ENCODE assay signal across 8 mouse cellular contexts in genomic region chr3:121369517-121369916, GRCm38 (mm10). TPM values are rescaled to one million over a fixed set of nuclear protein-coding genes. Genes with fewer than 3 reads are reported as not detected.
DNase-seq lines count a peak whose midpoint lies in the region; ATAC-seq and TF ChIP-seq lines count a peak whose summit lies in the region.

No protein-coding gene starts in this region.

- ATAC-seq in lung, embryonic 16.5 days (ENCODE audit: low read depth) = peak; percentile 55; the same call in 1 of the 2 replicates
- peak; percentile 34; the same call in 1 of the 2 replicates for ATAC-seq in heart, embryonic 16.5 days (replicated peaks; ENCODE audit: extremely low read depth, insufficient read depth, low FRiP score)
- no peak for ATAC-seq in stomach, postnatal 0 days (ENCODE audit: low FRiP score, low TSS enrichment)

- no peak for DNase-seq in lung, adult 2 months
- peak; percentile 41 to 61 for DNase-seq in lung, postnatal 4 days
- peak; percentile 37 to 62 for DNase-seq in thymus, postnatal 36 days
- DNase-seq in left cerebral cortex, postnatal 14 days (ENCODE audit: low spot score in 2 of 2) = no peak
- no peak for DNase-seq in retina, embryonic 14.5 days (ENCODE audit: low spot score)
- DNase-seq in stomach, postnatal 0 days (ENCODE audit: low spot score) = no peak

- TF ChIP-seq POLR2A in lung, adult 2 months (IDR thresholded peaks at IDR 0.05; ENCODE audit: borderline replicate concordance, extremely low read depth, low read depth, low read length) = no peak

- no peaks in the 10 kb centered on the region for H3K9me3 ChIP-seq in lung, embryonic 16.5 days (ENCODE audit: control insufficient read depth, low read length)
- no peaks in the 10 kb centered on the region for H3K9me3 ChIP-seq in heart, embryonic 16.5 days (replicated peaks; ENCODE audit: control insufficient read depth, low read length)
- H3K9me3 ChIP-seq in stomach, postnatal 0 days (ENCODE audit: control insufficient read depth, low read length) = no peaks in the 10 kb centered on the region

- H3K4me2 ChIP-seq in lung, embryonic 16.5 days (ENCODE audit: low read depth, low read length) = no peak overlapping the region
- no peak overlapping the region for H3K4me2 ChIP-seq in heart, embryonic 16.5 days (ENCODE audit: low read depth, low read length)
- no peak overlapping the region for H3K4me2 ChIP-seq in stomach, postnatal 0 days (replicated peaks; ENCODE audit: low read depth)

- 70% methylated on average over 6 of the region's 6 CpGs for WGBS in lung, embryonic 16.5 days
- 51% methylated on average over 6 of the region's 6 CpGs for WGBS in lung, adult 2 months
- WGBS in heart, embryonic 16.5 days = 55% methylated on average over 6 of the region's 6 CpGs
- WGBS in stomach, postnatal 0 days = 69% methylated on average over 6 of the region's 6 CpGs

- TF ChIP-seq EP300 in stomach, postnatal 0 days (optimal IDR thresholded peaks at IDR 0.05) = no peak

- no peaks in the 10 kb centered on the region for H3K36me3 ChIP-seq in lung, embryonic 16.5 days (ENCODE audit: control insufficient read depth, insufficient read depth, low read length)
- no peaks in the 10 kb centered on the region for H3K36me3 ChIP-seq in heart, embryonic 16.5 days (ENCODE audit: control insufficient read depth, insufficient read depth)
- no peaks in the 10 kb centered on the region for H3K36me3 ChIP-seq in stomach, postnatal 0 days (ENCODE audit: control insufficient read depth, insufficient read depth, low read length)

- no peaks in the 10 kb centered on the region; the same call in 1 of the 2 replicates for H3K4me1 ChIP-seq in lung, embryonic 16.5 days (replicated peaks; ENCODE audit: control insufficient read depth, insufficient read depth, low read length)
- H3K4me1 ChIP-seq in lung, adult 2 months (ENCODE audit: control insufficient read depth, insufficient read depth, low read length) = 0 out of 2 replicates have a peak, but pooled peaks cover under 1% of the 10 kb centered on the region
- peaks cover 10% of the 10 kb centered on the region for H3K4me1 ChIP-seq in heart, embryonic 16.5 days (ENCODE audit: control insufficient read depth, insufficient read depth, low read length)
- 0 out of 2 replicates have a peak, but pooled peaks cover 3% of the 10 kb centered on the region for H3K4me1 ChIP-seq in stomach, postnatal 0 days (replicated peaks; ENCODE audit: control insufficient read depth, insufficient read depth)

- H3K27me3 ChIP-seq in lung, embryonic 16.5 days (ENCODE audit: control insufficient read depth, insufficient read depth, low read depth, low read length) = no peaks in the 10 kb centered on the region
- H3K27me3 ChIP-seq in heart, embryonic 16.5 days (ENCODE audit: control insufficient read depth, insufficient read depth, low read length) = no peaks in the 10 kb centered on the region
- H3K27me3 ChIP-seq in stomach, postnatal 0 days (ENCODE audit: control insufficient read depth, insufficient read depth, low read length) = no peaks in the 10 kb centered on the region

- intact Hi-C loops in left cerebral cortex, postnatal 14 days (cut with DNase I) = no loop called here

- H3K27ac ChIP-seq in lung, embryonic 16.5 days (ENCODE audit: low read length) = no peak overlapping the region; the same call in 1 of the 2 replicates
- peak overlapping the region; percentile 36; the same call in 1 of the 2 replicates for H3K27ac ChIP-seq in heart, embryonic 16.5 days (ENCODE audit: low read length)
- no peak overlapping the region for H3K27ac ChIP-seq in stomach, postnatal 0 days (replicated peaks)

- H3K9ac ChIP-seq in lung, embryonic 16.5 days (ENCODE audit: low read length) = no peak overlapping the region
- H3K9ac ChIP-seq in heart, embryonic 16.5 days (ENCODE audit: low read length) = no peak overlapping the region
- H3K9ac ChIP-seq in stomach, postnatal 0 days (ENCODE audit: low read length) = no peak overlapping the region

- no peak for TF ChIP-seq CTCF in lung, adult 2 months (IDR thresholded peaks at IDR 0.05; ENCODE audit: insufficient read depth, low read length)
- TF ChIP-seq CTCF in stomach, postnatal 0 days (IDR thresholded peaks at IDR 0.05; ENCODE audit: low read depth) = no peak

- no peak overlapping the region for H3K4me3 ChIP-seq in lung, embryonic 16.5 days (ENCODE audit: low read length)
- H3K4me3 ChIP-seq in lung, adult 2 months (replicated peaks; ENCODE audit: extremely low read depth, low read depth, low read length) = no peak overlapping the region
- no peak overlapping the region for H3K4me3 ChIP-seq in heart, embryonic 16.5 days (ENCODE audit: low read length)
- H3K4me3 ChIP-seq in stomach, postnatal 0 days (ENCODE audit: low read depth, low read length) = no peak overlapping the region

RNA-seq across cellular contexts. Expression of gene Cnn3, which starts 56.8 kb away (rescaled TPM):
- polyA plus RNA-seq in lung, embryonic 16.5 days (2015; fragmentation: Nextera tagmentation; extraction: Ambion mirVana) = 522 and 562 TPM in 2 replicates
- 165 and 170 TPM in 2 replicates for polyA plus RNA-seq in lung, adult 2 months (2012; rRNA removed)
- 370 and 406 TPM in 2 replicates for polyA plus RNA-seq in heart, embryonic 16.5 days (2015; fragmentation: Nextera tagmentation; extraction: Ambion mirVana)
- 10 to 100 TPM; 65.0 to 67.9 TPM for total RNA-seq in left cerebral cortex, postnatal 14 days (2021)
- polyA plus RNA-seq in stomach, postnatal 0 days (2015; fragmentation: Nextera tagmentation; extraction: Ambion mirVana) = 280 and 301 TPM in 2 replicates

Comparison
In these comparisons a context has a peak if more than half of its experiments do, and no peak if none do; other contexts are left out.
1. DNase-seq: peak in lung, postnatal 4 days (2 of 2) and thymus, postnatal 36 days (2 of 2); none in lung, adult 2 months (single experiment), left cerebral cortex, postnatal 14 days (0 of 2), retina, embryonic 14.5 days (single experiment) and stomach, postnatal 0 days (single experiment).